Mouse (Mus musculus): ENCODE measurements at regions not wholly inside any gene's neighbourhood (a gene's known extent, or its start where the extent isn't known, plus 50 kb on each side); places are given as distances from the start of the nearest gene placed in this dataset.
"Not testable (repeated sequence)": the region's sequence is repeated elsewhere in the genome, so short reads cannot be mapped to it uniquely, and the experiment has no call there.

DNA sequence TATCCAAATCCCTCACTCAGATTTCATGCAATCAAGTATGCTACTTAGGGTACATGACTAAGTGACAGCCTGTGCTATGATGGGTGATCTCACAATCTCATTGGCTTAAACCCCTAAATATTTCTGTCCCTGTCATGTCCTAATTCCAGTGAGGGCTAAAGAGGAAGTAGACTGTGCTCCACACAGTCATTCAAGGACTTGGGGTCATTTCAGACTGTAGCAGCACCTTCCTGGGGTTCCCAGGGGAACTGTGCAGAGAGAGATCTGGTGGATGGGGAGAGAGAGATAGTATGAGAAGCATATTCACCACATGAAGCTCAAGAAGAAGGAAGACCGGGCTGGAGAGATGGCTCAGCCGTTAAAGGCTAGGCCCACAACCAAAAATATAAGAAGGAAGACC, 100.7 kb downstream of the H2al2a start:
- DNase-seq: no peak

DNA sequence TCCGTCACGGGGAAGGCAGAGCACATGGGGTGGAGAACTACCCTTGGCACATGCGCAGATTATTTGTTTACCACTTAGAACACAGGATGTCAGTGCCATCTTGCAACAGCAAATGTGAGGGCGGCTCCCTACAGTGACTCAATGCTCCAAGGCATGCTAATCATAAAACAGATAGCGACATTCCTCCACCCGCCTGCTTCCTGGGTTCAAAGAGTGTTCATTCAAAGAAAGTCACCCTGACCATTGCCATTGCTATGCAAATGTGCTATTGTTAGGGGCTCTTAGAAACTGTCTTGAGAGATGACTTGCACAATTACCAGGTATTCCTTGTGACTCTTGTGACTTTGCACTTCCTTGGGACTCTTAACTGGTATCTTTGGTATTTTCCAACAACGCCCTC, 104.1 kb downstream of the H2al2a start:
- not testable (repeated sequence) for DNase-seq

DNA sequence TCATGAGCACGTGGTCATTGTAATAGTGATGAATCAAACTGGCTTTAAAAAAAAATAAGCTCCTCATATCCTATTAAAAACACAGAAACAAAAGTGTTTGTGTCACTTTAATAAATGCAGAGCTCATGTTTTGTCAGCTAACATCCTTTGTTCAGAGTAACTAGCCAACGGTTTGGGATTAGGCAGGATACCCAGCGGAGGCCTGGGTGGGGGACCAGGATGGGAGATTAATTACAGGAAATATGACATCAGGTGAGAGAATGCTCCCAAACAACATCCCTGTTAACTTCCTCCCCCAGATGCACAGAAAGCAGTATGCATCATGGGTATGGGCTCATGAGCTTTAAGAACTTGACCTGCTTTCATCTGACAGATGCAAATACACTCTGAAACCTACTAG, 109.1 kb downstream of the H2al2a start:
- peak; percentile 19 for DNase-seq

DNA sequence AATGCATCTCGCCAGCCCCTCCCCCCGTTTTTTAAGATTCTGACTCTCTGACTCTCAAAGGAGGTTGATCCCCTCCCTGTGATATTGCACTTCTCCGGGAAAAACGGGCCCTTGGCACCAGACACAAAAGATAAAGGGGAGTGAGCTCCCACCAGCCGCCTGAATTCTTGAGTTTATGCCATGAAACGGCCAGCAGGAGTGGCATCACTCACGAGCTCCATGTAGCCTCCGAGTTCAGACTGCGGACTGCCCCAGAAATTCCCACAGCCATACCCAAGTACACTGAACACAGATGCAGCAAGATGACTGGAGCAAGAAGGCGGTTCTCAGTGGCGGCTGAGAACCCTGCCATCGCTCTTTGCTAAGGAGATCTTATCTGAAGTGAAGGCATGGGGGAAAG, 114.4 kb downstream of the H2al2a start:
- DNase-seq: no peak

DNA sequence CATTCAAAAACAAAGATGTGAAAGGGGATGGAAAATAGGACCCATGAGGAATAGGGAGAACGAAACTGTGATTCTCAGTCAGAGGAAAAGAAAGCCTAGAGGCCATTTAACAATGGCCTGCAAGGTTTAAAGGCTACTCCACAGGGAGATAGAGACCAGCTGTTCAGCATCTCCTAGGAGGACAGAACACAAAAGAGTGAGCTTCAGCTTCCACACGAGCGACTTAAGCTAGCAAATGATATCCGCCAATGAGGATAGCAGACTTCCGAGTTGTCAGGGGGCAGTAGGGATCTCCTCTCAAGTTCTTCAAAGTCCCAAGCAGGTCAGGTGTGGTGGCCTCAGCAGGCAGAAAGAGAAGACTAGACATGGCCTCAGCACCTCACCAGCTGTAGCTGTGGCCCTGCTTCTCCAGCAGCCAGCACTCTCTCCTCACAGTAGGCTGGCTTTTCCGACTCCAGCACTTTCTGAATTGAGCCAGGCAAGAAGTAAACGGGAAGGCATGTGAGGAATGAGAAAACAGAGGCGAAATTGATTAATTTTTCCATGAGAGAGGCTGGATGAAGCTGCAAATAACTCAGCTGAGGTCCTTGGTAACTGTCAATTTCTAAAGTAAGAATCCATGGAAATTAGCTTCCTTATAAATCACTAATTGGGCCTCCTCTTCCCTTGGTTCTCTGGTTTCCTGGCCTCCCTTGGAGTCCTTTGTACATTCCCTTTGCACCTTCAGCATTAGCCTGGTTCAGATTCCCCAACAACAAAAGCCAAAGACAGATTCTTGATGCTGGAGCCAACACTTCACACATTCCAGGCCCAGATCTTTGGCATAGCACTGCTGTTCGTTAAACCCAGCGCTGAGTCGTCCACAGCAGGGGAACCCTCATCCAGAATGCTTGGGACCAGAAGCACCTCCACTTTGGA, 115.7 kb downstream of the H2al2a start:
- DNase-seq: no peak

DNA sequence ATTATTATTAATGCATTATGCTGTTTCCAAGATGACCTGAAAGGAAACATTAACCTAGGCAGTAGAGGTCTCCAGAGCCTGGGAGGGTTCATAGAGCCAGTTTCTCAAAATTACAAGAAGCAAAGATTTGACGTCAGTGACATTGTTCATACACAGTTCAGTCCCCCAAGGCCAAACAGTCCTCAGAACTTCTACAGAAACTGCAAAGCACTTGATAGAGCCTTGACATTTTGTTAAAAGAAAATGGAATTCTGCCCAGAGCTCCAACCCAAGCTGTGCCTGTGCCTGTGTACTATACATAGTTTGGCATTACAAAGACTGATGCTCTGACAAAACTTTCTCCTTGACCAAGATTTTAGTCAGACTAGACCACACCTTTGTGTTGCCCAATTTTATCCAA, 118.9 kb downstream of the H2al2a start:
- no peak for DNase-seq

DNA sequence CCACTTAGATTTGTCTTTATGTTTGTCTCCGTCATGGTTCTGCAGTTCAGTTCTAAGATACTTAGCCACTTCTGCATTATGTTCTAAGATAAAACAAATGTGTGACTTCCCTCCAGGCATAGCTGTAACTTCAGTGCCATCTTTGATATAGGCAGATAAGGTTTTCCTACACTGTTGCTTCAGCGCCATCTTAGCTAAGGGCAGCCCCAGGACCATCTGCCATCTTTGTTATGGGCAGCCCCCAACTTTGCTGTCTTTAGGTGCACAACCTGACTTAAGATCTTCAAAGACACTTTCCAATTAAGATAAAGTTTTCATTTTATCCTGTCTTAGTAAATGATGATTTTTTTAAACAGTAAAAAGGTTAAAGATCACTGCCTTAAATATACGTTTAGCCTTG, 119.8 kb downstream of the H2al2a start:
- DNase-seq: no peak

DNA sequence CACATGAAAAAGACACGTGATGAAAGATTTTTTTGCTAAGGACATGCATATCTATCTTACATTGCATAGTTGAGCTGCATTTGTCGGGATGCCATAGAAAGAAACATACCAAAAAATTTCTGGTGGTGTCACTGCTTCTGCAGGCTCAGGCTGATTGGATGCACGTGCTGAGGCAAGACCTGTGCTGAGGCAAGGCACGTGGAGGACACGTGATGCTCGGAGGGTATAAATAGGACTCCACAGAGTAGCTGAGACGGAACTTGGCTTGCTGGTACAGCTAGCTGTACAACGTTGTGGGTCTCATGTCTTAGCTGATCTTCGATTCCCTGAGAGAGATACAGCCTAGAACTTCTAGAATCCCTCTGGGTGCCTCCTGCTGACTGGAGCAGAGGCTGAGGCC, 120.6 kb downstream of the H2al2a start:
- DNase-seq: no peak

DNA sequence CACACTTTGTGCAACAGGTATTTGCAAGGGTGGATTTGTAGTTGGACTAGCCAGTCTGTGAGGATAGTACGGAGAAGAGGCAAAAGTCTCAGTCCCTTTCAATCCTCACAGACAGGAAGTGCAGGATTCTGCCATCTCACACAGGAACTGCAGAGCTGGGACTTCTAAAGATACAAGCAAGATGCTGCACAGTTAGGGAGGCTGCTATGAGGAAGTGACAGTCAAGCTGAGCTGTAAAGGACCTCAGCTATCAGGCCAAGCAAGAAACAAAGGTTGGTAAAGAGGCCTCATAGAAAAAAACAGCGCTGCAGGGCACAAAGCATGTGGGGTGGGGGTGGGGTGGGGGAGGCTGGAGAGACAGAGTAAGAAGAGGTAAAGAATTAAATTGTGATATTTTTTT, 126.2 kb downstream of the H2al2a start:
- no peak for DNase-seq

DNA sequence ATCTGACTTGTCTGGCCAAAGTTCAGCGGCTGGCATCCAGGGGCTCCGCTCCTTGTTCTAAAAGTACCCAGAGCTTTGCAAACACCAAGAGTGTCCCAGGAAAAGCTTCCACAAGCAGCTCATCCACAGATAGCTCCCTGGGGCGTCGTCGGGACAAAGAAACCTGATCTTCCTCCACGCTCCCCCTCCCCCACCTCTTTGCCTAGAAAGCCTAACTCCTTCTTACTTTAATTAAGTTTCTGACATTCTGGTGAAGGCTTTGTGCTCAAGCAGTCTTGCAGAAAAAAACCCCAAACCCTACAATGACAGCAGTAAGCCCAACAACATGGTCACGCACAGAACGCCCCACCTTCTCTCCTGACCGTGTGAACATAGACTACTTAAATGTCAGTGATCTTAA, 128.6 kb downstream of the H2al2a start:
- DNase-seq: no peak

DNA sequence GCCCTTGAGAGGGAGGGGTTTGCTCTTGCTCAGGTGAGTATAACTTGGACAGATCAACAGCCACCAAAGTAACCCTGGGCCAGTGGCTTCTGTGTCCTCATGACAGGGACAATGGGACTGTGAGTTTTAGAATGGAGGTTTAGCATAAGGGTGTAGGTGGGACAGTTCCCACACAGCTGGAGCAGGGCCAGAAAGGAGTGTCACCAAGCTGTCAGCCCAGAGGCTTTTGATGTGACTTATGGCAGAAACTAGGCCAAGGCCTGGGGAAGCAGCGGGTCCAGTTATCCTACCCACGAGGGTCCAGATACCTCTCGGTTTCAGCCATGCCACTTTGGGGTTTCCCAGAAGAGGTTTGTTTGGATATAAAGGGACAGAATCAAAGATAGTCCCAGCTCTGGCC, 129.4 kb downstream of the H2al2a start:
- no peak for DNase-seq

DNA sequence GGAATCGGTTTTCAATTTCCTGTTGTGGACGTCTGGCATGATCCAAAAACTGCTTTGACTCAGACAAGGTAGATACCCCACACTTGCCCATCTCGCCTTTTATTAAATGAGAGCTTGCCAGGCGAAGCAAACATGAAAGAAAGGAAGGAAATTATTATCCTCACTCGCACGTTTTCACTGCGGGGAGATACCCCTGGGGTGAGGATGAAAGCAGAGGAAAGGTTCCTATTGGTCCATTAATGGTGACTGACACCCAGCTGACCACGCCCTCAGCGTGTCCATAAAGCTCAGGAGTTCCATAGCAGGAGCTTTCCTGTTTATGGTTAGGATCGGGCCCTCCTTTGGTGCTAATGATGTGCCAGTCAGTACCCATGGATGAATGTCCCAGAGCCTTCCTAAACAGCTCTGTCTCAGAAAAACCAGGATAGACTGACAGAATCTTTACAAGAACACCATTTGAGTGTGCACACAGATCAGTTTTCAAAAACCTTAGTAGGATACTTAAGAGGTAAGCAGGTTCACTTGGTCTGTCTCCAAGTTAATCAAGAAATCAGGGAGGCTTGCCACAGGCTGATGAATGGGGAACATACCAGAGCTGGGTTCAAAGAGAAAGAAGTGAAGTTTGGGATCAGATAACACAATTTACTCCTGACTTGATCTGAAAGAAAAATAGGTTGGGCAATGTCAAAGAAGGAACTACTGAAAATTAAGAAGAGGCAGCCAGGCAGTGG, 130.7 kb upstream of the Nebl start:
- DNase-seq: no peak

DNA sequence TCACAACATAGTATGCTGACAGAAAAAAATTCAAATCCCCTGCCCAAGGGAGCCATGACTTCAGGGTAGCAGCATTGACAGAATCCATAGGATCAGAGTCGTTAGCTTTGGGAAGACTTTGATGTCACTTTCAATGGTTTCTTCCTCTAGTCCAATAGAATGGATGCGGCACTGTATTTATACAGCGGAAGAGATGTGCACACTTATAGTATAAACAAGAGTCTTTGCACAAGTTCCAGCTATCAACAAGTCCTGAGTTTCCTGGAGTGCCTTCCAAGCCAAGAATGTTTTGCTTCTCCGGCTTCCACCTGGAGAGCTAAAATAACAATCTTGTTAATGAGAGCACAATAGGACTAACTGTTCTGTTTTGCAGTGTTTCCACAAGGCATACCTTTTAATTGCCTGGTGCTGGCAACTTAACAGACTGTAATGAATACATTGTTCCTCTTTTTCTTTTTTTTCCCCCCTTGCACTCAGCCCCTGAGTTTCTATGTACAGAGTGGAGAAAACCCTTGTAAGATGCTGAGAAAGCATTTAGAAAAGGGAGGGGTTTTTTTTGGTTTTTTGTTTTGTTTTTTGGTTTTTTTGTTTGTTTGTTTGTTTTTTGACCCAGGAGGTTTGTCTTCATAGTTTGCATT, 129.8 kb upstream of the Nebl start:
- DNase-seq: no peak

DNA sequence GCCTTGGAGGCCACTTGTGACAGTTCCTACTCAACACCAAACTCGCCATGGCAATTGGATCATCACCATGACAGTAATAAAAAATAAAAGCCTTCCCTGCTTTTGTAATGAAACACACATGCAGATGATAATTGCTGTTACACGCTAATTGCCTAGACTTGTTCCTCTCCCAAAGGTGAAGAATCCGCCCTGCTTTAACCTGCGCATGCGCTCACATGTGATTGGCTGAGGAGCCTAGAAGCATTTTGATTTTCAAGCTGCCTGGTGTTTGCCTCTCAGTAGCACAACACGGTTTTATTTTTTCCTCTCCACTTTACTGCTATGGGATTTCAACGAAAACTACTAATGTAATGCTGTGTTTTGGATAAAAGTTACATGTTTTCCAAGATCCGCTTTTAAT, 128.0 kb upstream of the Nebl start:
- no peak for DNase-seq

DNA sequence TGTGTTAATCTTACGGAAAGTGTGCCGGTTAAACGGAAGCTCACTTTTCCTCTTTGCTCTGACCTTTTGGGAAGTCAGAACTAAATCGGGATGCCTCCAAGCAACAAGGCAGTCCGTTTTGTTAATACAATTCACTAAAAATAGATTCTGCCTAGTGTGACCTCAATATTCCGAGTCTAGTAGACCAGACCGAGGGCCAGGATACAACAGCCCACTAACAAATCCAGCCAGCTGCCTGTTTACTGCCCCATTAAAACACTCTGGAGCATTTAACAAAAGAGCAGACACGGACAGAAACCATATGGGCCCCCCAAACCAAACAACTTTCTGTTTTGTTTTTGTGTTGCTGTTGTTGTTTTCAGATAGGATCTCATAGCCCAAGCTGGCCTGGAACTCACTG, 127.1 kb upstream of the Nebl start:
- DNase-seq: peak; percentile 34

DNA sequence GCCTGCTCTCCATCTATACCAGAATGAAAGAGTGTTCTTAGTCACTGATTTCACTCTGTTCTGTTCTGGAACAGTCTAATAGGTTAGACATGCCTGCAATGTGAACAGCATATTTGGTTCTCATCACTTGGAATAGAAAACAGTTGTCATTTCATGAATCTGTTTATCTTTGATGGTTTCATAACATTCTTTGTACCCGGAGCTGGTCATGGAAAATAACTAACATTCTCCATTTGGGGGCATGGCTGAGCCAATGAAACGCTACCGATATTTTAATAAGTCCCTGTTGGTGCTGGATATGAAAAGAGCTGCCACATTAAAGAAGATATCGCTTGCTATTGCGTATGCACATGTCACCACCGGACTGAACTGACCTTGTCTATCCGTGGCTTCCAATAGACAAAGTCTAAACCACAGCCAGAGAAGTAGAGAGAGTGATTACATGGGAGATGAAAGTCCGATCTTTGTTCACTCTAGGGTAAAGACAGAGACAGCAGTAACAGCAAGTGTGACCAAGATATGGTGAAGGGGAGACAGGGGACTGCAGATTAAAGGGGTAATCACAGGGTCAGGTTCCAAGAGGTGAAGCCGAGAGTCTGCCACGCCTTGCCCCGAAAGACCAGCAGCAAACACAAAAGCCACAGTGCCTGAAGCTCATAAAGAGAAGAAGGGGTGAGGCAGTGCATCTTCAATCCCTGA, 124.5 kb upstream of the Nebl start:
- no peak for DNase-seq

DNA sequence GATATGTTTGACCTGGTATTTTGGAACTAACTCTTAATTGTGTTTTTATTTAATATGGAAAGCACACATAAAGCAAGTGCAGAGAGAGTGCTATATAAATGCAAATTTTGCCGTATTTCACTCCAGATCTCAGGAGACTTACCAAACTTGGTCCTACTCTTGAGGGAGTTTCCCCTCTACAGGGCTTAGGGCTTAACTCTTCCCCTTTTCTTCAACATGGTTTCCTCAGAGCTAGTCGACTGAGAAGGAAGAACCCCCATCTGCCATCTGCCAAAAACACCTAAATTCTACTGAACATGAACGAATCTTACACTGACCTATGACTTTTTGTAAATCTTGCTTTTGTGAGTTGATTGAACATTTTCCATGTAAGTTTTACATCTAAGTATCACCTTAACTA, 122.8 kb upstream of the Nebl start:
- DNase-seq: no peak

DNA sequence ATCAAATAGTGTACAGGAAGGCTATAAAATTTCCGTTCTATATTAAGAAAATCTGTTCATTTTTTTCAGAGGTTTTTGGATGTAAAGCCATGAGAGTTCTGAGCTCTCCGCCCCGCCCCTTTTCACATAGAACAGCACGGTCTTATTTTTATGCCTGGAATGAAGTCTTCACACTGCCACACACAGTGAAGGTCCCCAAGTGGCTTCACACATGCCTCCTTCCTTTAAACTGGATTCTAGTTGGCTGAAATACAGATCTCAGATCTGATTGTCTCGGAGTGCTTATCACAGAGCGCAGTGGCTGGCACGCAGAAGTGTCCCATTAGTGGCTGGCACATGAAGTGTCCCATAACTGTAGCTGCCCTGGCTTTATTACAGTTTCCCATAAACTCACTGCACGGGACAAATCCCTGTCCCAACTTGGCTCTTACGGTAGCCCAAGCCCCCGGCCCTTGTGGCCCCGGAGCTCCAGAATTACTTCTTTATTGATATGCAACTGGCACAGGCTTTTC, 122.3 kb upstream of the Nebl start:
- no peak for DNase-seq

DNA sequence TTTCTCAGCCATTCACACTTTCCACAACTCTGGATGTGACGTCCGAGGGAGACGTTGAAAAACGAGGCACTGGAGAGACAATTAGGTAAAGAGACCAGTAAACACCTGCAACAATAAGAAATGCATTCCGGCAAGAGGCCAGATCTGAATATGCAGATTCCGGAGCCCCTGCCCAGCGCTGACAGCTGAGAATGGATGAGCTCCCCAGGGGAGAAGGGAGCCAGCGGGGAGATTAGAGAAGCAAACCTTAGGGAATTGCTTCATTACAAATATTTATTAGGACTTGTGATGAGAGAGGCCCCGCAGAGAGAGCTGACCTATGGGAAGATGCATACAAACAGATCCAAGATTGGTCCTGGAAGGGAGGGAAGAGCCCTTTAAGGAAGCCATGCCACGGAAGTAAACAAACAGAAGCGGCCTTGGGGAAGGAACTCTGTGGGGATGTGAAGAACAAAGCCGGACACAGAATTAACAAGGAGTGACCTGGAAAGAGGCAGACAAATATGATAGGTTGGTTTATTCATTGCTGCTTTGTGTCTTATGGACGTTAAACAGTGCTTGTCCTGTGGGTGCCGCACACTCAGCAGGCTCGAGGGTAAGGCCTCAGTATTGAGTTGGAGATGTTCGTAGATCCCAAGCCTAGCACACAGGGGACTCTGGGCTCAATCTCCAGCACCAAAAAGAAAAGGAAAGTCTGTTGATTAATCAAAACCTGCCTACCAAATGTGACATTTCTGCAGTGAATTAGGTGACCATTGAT, 121.7 kb upstream of the Nebl start:
- no peak for DNase-seq

DNA sequence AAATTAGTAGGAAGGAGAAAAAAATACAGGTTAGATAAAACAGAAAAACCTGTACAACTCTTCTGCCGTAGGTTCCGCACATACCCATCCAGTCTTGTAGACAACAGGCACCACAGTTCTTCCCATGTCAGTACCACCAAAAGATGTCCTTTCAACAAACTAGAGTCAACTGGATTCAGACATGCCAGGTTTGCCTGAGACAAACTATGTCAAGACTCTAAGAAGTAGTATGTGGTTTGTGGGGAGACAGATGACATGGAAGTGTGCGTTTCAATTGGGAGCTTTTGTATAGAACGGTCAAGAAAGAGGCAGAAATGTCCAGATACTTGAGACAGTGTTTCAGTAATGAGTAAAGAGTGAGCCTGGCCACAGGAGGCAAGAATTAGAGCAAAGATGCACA, 119.5 kb upstream of the Nebl start:
- DNase-seq: no peak

DNA sequence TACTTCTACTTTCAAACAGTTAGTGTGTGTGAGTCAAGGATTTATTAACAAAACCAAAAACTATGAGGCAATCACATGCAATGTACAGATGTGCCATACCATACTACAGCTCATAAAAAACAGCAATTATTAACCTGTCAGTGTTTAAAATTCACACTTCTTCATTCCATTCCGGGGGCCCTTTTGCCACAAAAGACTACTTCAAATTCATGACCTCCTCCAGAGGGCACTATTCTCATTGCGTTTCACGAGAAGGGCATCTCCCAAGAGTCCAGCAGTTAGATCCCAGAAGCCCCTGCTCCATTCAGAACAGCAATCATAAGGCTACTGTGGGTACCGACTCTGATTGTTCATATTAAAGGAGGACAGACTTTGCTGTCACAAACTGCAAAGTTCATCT, 118.0 kb upstream of the Nebl start:
- peak; percentile 30 for DNase-seq

DNA sequence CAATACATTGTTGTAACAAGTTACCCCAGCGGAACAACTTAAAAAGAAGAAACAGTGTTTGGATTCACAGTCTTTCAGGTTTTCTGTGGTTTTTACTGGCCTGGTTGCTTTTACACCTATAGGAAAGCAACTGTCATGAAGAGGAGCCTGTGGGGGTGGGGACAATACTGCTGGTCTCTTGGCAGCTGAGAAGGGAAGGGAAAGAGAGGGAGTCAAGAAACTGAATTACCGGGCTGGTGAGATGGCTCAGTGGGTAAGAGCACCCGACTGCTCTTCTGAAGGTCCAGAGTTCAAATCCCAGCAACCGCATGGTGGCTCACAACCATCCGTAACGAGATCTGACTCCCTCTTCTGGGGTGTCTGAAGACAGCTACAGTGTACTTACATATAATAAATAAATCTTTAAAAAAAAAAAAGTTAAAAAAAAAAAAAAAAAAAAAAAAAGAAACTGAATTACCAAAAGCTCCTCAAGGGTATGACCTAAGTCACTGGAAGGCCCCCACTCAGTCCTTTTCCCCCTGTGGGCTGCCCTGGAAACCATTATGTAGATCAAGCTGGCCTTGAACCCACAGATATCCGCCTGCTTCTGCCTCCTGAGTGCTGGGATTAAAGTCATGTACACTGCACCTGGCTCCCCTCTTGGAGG, 114.3 kb upstream of the Nebl start:
- DNase-seq: not testable (repeated sequence)
